ENCODE assay signal across 8 mouse cellular contexts in genomic region chr5:122391786-122392180, GRCm38 (mm10). TPM values are rescaled to one million over a fixed set of nuclear protein-coding genes. Genes with fewer than 3 reads are reported as not detected.
DNase-seq lines count a peak whose midpoint lies in the region; ATAC-seq and TF ChIP-seq lines count a peak whose summit lies in the region.

Gene Arpc3 (plus strand): TSS chr5:122391878.

- peaks cover 12 to 19% of the 10 kb centered on the region in 2 experiments for H3K36me3 ChIP-seq in CH12.LX (replicated peaks in 1 of 2; ENCODE audit: control insufficient read depth in 1 of 2, insufficient read depth in 1 of 2, low read length in 1 of 2)
- peaks cover 2% of the 10 kb centered on the region; the same call in 1 of the 2 replicates for H3K36me3 ChIP-seq in forebrain, embryonic 11.5 days (ENCODE audit: control insufficient read depth, insufficient read depth, low read length)
- H3K36me3 ChIP-seq in heart, embryonic 16.5 days (ENCODE audit: control insufficient read depth, insufficient read depth) = no peaks in the 10 kb centered on the region; the same call in 1 of the 2 replicates
- peaks cover 17% of the 10 kb centered on the region for H3K36me3 ChIP-seq in liver, embryonic 15.5 days (replicated peaks)
- H3K36me3 ChIP-seq in neural tube, embryonic 12.5 days = peaks cover 13% of the 10 kb centered on the region

- in situ Hi-C loops in CH12.LX (cut with MboI; ENCODE audit: low pct_ligation_motif_present, low pct_unique_long_range_greater_than_20kb, low sequenced_read_pairs) = no loop called here

- H3K79me2 ChIP-seq in CH12.LX (replicated peaks; ENCODE audit: control insufficient read depth, extremely low read depth, insufficient read depth, poor library complexity, severe bottlenecking) = peaks cover 33% of the 10 kb centered on the region

- peak; percentile 88 for DNase-seq in CH12.LX (ENCODE audit: extremely low read depth)
- DNase-seq in c-Kit-positive CD71-positive TER-119-negative erythroid progenitor cells, embryonic 14.5 days (ENCODE audit: low read depth) = peak; percentile 82
- peak; percentile 95 for DNase-seq in forebrain, embryonic 11.5 days (ENCODE audit: low spot score)
- DNase-seq in kidney, postnatal 36 days = peak; percentile 91 to 96
- DNase-seq in telencephalon, adult 2 months (ENCODE audit: low read depth, low spot score) = peak; percentile 87

- TF ChIP-seq EP300 in CH12.LX (IDR thresholded peaks at IDR 0.05; ENCODE audit: low read length) = no peak

- no peaks in the 10 kb centered on the region for H3K27me3 ChIP-seq in CH12.LX (replicated peaks)
- no peaks in the 10 kb centered on the region for H3K27me3 ChIP-seq in forebrain, embryonic 11.5 days (ENCODE audit: control insufficient read depth, insufficient read depth, low read length)
- no peaks in the 10 kb centered on the region for H3K27me3 ChIP-seq in heart, embryonic 16.5 days (ENCODE audit: control insufficient read depth, insufficient read depth, low read length)
- H3K27me3 ChIP-seq in liver, embryonic 15.5 days = no peaks in the 10 kb centered on the region
- H3K27me3 ChIP-seq in neural tube, embryonic 12.5 days (replicated peaks) = no peaks in the 10 kb centered on the region

- dilution Hi-C loops in CH12.LX (cut with MboI; ENCODE audit: extremely low pct_ligation_motif_present, extremely low pct_unique_long_range_greater_than_20kb, low sequenced_read_pairs) = no loop called here

- H3K4me2 ChIP-seq in CH12.LX (ENCODE audit: insufficient read depth, low read depth, poor library complexity, severe bottlenecking) = peak within 1 kb of the TSS; percentile 88
- peak within 1 kb of the TSS; percentile 83 for H3K4me2 ChIP-seq in forebrain, embryonic 11.5 days (ENCODE audit: low read depth, low read length, severe bottlenecking)
- H3K4me2 ChIP-seq in heart, embryonic 16.5 days (ENCODE audit: low read depth, low read length) = peak within 1 kb of the TSS; percentile 92
- peak within 1 kb of the TSS; percentile 82 for H3K4me2 ChIP-seq in liver, embryonic 15.5 days
- H3K4me2 ChIP-seq in neural tube, embryonic 12.5 days (replicated peaks) = peak within 1 kb of the TSS; percentile 91

- peak within 1 kb of the TSS; percentile 75 to 91 (median 91) for H3K4me3 ChIP-seq in CH12.LX (replicated peaks in 1 of 3; ENCODE audit: low read depth in 2 of 3, low read length in 2 of 3, poor library complexity in 1 of 3)
- peak within 1 kb of the TSS; percentile 88 for H3K4me3 ChIP-seq in forebrain, embryonic 11.5 days (ENCODE audit: low read depth, low read length)
- peak within 1 kb of the TSS; percentile 75 for H3K4me3 ChIP-seq in heart, embryonic 16.5 days (ENCODE audit: low read length)
- peak within 1 kb of the TSS; percentile 80 for H3K4me3 ChIP-seq in liver, embryonic 15.5 days (replicated peaks)
- H3K4me3 ChIP-seq in neural tube, embryonic 12.5 days = peak within 1 kb of the TSS; percentile 78

- H3K4me1 ChIP-seq in CH12.LX (ENCODE audit: control insufficient read depth in 1 of 2, insufficient read depth in 2 of 2) = peaks cover 2 to 24% of the 10 kb centered on the region in 2 experiments; a peak in 3 of 4 replicates
- H3K4me1 ChIP-seq in forebrain, embryonic 11.5 days (replicated peaks; ENCODE audit: control insufficient read depth, insufficient read depth, low read length) = 0 out of 2 replicates have a peak, but pooled peaks cover 3% of the 10 kb centered on the region
- H3K4me1 ChIP-seq in heart, embryonic 16.5 days (ENCODE audit: control insufficient read depth, insufficient read depth, low read length) = peaks cover 9% of the 10 kb centered on the region
- peaks cover 31% of the 10 kb centered on the region for H3K4me1 ChIP-seq in liver, embryonic 15.5 days (replicated peaks)
- H3K4me1 ChIP-seq in neural tube, embryonic 12.5 days = peaks cover 13% of the 10 kb centered on the region

- peak; percentile 83 for TF ChIP-seq POLR2A in CH12.LX (IDR thresholded peaks at IDR 0.05; ENCODE audit: low read depth, low read length)

- peak; percentile 86 for ATAC-seq in forebrain, embryonic 11.5 days (replicated peaks; ENCODE audit: low FRiP score)
- peak; percentile 82 for ATAC-seq in heart, embryonic 16.5 days (replicated peaks; ENCODE audit: extremely low read depth, insufficient read depth, low FRiP score)
- ATAC-seq in liver, embryonic 15.5 days (ENCODE audit: insufficient read depth) = peak; percentile 76
- ATAC-seq in neural tube, embryonic 12.5 days (ENCODE audit: low FRiP score, low read depth) = peak; percentile 68; the same call in 1 of the 2 replicates

- TF ChIP-seq CTCF in CH12.LX (conservative IDR thresholded peaks at IDR 0.05 in 1 of 2, IDR thresholded peaks at IDR 0.05 in 1 of 2; ENCODE audit: low read depth in 2 of 2, low read length in 2 of 2) = peak; percentile 53 to 91

- TF ChIP-seq RAD21 in CH12.LX (IDR thresholded peaks at IDR 0.05; ENCODE audit: low read depth, low read length) = peak; percentile 34

- H3K27ac ChIP-seq in CH12.LX (ENCODE audit: insufficient read depth, low read depth) = peak within 1 kb of the TSS; percentile 2; the same call in 1 of the 2 replicates
- no peak within 1 kb of the TSS for H3K27ac ChIP-seq in forebrain, embryonic 11.5 days (ENCODE audit: low read depth, low read length)
- peak within 1 kb of the TSS; percentile 65 for H3K27ac ChIP-seq in heart, embryonic 16.5 days (ENCODE audit: low read length)
- peak within 1 kb of the TSS; percentile 84 for H3K27ac ChIP-seq in liver, embryonic 15.5 days (replicated peaks)
- no peak within 1 kb of the TSS for H3K27ac ChIP-seq in neural tube, embryonic 12.5 days

- H3K9ac ChIP-seq in CH12.LX (ENCODE audit: insufficient read depth, low read depth) = peak within 1 kb of the TSS; percentile 87
- H3K9ac ChIP-seq in forebrain, embryonic 11.5 days (ENCODE audit: low read length) = peak within 1 kb of the TSS; percentile 80
- peak within 1 kb of the TSS; percentile 82 for H3K9ac ChIP-seq in heart, embryonic 16.5 days (ENCODE audit: low read length)
- peak within 1 kb of the TSS; percentile 86 for H3K9ac ChIP-seq in liver, embryonic 15.5 days
- H3K9ac ChIP-seq in neural tube, embryonic 12.5 days = peak within 1 kb of the TSS; percentile 77

- H3K9me3 ChIP-seq in CH12.LX (replicated peaks; ENCODE audit: low read length) = no peaks in the 10 kb centered on the region
- H3K9me3 ChIP-seq in forebrain, embryonic 11.5 days (ENCODE audit: control insufficient read depth, low read length) = no peaks in the 10 kb centered on the region
- H3K9me3 ChIP-seq in heart, embryonic 16.5 days (replicated peaks; ENCODE audit: control insufficient read depth, low read length) = no peaks in the 10 kb centered on the region
- no peaks in the 10 kb centered on the region for H3K9me3 ChIP-seq in liver, embryonic 15.5 days (replicated peaks)
- no peaks in the 10 kb centered on the region for H3K9me3 ChIP-seq in neural tube, embryonic 12.5 days

- 0% methylated on average over 39 of the region's 39 CpGs for WGBS in forebrain, embryonic 11.5 days
- WGBS in heart, embryonic 16.5 days = under 1% methylated on average over 38 of the region's 39 CpGs
- under 1% methylated on average over 39 of the region's 39 CpGs for WGBS in liver, embryonic 15.5 days (ENCODE audit: insufficient replicate concordance)
- WGBS in neural tube, embryonic 12.5 days = under 1% methylated on average over 39 of the region's 39 CpGs

TF ChIP-seq in CH12.LX, 34 proteins besides CTCF, POLR2A, EP300 and RAD21 (continues in another document):
- TF ChIP-seq MXI1 (IDR thresholded peaks at IDR 0.05; ENCODE audit: low read depth, low read length) (no peak; the same call in none of the 2 replicates), POLR2AphosphoS2 (IDR thresholded peaks at IDR 0.05; ENCODE audit: low read depth, low read length) (no peak), HCFC1 (IDR thresholded peaks at IDR 0.05; ENCODE audit: low read depth, low read length) (peak; percentile 84), ETS1 (conservative IDR thresholded peaks at IDR 0.05; ENCODE audit: low read depth, low read length) (peak; percentile 60; the same call in 1 of the 2 replicates), MEF2A (IDR thresholded peaks at IDR 0.05; ENCODE audit: borderline replicate concordance, low read depth, low read length) (peak; percentile 65; the same call in 1 of the 2 replicates), JUND (conservative IDR thresholded peaks at IDR 0.05; ENCODE audit: low read depth, low read length) (no peak), ZC3H11A (IDR thresholded peaks at IDR 0.05; ENCODE audit: low read depth, low read length) (no peak), USF2 (conservative IDR thresholded peaks at IDR 0.05; ENCODE audit: low read depth, low read length) (no peak), UBTF (IDR thresholded peaks at IDR 0.05; ENCODE audit: low read depth, low read length) (no peak), JUN (IDR thresholded peaks at IDR 0.05; ENCODE audit: insufficient read depth, low read depth, low read length) (0 out of 2 replicates have a peak, but pooled peaks have one; percentile 14), IRF4 (IDR thresholded peaks at IDR 0.05; ENCODE audit: low read depth, low read length) (peak; percentile 76), RCOR1 (conservative IDR thresholded peaks at IDR 0.05; ENCODE audit: low read depth, low read length) (0 out of 2 replicates have a peak, but pooled peaks have one; percentile 35), ZMIZ1 (IDR thresholded peaks at IDR 0.05; ENCODE audit: low read depth, low read length) (0 out of 2 replicates have a peak, but pooled peaks have one; percentile 52), E2F4 (IDR thresholded peaks at IDR 0.05; ENCODE audit: insufficient replicate concordance, low read depth, low read length) (no peak), SMC3 (IDR thresholded peaks at IDR 0.05; ENCODE audit: low read depth, low read length) (peak; percentile 64), BHLHE40 (IDR thresholded peaks at IDR 0.05; ENCODE audit: low read depth, low read length) (peak; percentile 96), USF1 (IDR thresholded peaks at IDR 0.05; ENCODE audit: low read depth, low read length) (no peak), NRF1 (IDR thresholded peaks at IDR 0.05; ENCODE audit: low read depth, low read length) (peak; percentile 48; the same call in 1 of the 2 replicates), GABPA (IDR thresholded peaks at IDR 0.05; ENCODE audit: insufficient replicate concordance, low read depth, low read length) (peak; percentile 21; the same call in 1 of the 2 replicates), CHD1 (IDR thresholded peaks at IDR 0.05; ENCODE audit: low read depth, low read length) (no peak), ZNF384 (IDR thresholded peaks at IDR 0.05; ENCODE audit: low read depth, low read length) (no peak)

RNA-seq across cellular contexts. Expression of gene Arpc3, which starts in this region (rescaled TPM):
- 297 and 315 TPM in 2 replicates for total RNA-seq in CH12.LX (2012; rRNA removed)
- total RNA-seq in CH12.LX (2014; rRNA removed) = 425 and 543 TPM in 2 replicates
- polyA plus RNA-seq in CH12.LX (2012; ENCODE audit: insufficient read length, low read depth) = 256 TPM in 2 replicates
- polyA plus RNA-seq in forebrain, embryonic 11.5 days (2014; fragmentation: Nextera tagmentation; extraction: Ambion mirVana) = 64.5 and 71.2 TPM in 2 replicates
- 97.0 and 118 TPM in 2 replicates for polyA plus RNA-seq in heart, embryonic 16.5 days (2015; fragmentation: Nextera tagmentation; extraction: Ambion mirVana)
- 80.7 and 105 TPM in 2 replicates for polyA plus RNA-seq in liver, embryonic 15.5 days (2015; fragmentation: Nextera tagmentation; extraction: Ambion mirVana)
- polyA plus RNA-seq in neural tube, embryonic 12.5 days (2016; fragmentation: Nextera tagmentation; extraction: Ambion mirVana) = 114 and 128 TPM in 2 replicates

Comparison
In these comparisons a context has a peak if more than half of its experiments do, and no peak if none do; other contexts are left out.
1. H3K27ac ChIP-seq: peak in CH12.LX (single experiment), heart, embryonic 16.5 days (single experiment) and liver, embryonic 15.5 days (single experiment); none in forebrain, embryonic 11.5 days (single experiment) and neural tube, embryonic 12.5 days (single experiment).
2. Peak in every context shown above with its lines, with median percentiles within 50 percentile points of each other: DNase-seq, H3K4me2 ChIP-seq, H3K4me3 ChIP-seq, H3K9ac ChIP-seq and ATAC-seq.